Mouse (Mus musculus): Measurements from ENCODE around the gene Prr5l.

Prr5l gene

DNA sequence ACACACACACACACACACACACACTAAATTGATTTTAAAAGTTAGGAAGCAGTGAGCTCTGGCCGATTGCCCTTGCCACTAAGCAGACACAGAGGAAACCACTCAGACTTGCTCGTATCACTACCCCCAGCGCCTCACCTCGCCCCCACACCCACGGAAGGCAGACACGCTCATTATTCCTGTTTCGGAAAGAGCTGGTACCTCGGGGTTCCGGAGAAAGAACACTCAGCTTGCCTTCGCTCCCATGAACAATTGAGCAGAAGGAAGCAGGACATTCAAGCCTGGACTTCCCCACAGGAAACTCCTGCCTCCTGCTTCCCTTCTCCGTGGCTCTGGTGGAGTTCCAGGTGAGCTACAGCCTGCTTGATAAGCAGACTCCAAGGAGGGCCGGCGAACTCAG is 60.0 kb downstream of the Prr5l start:
- peak; percentile 48 for DNase-seq (ENCODE audit: low read depth, low spot score)

DNA sequence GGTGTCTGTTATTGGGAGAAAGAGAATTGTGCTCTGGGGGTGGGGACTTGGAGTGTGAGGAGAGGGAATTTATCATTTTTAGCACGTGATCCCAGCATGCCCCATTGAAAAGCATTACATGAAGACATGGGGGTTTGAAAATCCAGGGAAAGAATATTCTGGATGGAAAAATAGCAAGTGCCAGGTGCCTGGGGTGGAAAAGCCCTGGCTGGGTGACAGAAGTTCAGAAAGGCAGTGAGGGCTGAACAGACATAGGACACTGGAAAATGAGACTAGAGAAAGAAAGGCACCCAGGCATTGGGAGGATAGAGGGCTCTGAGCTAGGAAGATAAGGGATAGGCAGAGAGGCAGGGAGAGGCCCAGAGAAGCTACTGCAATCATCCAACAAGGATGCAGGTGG is 62.0 kb downstream of the Prr5l start:
- DNase-seq (ENCODE audit: low read depth, low spot score) = no peak

- no peak for DNase-seq (ENCODE audit: low read depth, low spot score)
Observed at GRCm38 (mm10) chr2:101818986-101819764, 63.7 kb downstream of the Prr5l start.

DNA sequence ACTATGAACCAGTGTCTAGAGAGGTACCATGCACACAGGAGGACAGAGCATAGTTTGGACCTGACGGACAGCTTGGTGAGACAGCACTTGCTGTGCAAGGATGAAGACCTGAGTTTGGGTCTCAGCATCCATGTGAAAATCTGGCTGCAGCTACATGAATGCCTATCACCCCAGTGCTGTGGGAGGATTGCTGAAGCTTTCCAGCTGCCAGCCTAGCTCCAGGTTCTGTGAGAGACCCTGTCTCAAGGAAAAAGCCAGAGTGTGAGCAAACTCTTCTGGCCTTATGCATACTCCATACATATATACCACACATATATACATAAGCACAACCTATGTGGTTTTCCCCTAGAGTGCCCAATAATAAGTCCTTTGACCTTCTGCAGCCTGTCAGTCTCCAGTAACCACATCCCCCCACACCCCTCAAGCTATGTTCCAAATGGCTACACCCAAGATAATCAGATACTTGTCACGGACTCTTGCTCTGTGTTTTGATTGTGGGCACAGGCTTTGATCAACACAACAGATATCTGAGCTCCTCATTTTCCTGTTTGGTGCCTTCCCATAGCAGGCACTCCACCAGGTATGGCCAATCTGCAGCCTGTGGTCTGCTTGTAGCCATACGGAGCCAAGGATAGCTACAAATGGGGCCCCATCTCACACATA is 66.0 kb downstream of the Prr5l start:
- no peak for DNase-seq (ENCODE audit: low read depth, low spot score)

DNA sequence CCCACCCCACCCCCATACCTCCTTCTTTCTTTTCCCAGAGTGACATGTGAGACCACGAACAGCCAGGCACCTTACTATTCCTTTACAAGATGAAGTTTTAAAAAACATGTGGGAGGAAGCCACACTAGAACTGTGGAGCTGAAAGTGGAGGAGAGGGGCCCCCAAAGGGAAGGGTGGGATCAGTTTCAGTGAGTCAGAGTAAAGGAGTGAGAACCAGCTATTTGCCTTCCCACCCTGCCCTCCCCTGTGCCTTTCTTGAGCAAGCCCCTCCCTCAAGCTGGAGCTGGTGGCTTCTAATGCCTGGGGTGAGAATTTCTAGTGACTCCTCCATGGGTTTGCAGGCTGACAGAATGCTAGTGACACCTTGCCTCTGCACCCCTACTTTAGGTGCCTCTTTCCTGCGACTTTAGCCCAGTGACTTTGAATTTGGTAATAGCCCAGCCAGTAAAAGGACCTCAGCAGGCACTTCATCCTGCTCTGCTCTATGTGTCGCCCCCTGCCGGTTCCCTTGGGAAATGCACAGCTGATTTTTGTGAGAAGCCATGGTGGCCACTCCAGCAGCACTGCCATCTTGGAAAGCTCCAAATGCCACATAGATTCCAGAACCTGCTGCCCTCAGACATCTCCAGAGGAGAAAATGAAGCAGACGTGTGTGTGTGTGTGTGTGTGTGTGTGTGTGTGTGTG is 67.4 kb downstream of the Prr5l start:
- peak; percentile 83 for DNase-seq (ENCODE audit: low read depth, low spot score)

DNA sequence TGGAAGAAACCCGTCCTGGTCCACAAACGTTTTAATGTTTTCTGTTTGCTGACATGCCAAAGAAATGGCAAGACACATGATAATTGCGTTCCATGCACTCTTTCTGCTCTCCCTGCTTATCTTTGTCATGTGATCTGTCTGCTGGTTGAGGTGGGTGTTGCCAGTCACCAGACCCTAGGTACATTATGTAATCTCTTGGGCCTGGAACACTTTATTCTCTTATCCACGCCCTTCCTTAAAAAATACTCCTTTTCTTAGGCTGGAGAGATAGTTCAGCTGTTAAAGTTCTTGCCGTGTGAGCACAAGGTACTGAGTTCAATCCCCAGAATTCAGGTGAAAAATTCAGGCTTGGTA is 68.6 kb downstream of the Prr5l start:
- no peak for DNase-seq (ENCODE audit: low read depth, low spot score)

GRCm38 (mm10) chr2:101813581-101814271 is 69.1 kb downstream of the Prr5l start:
- DNase-seq (ENCODE audit: low read depth, low spot score) = no peak

- no peak for DNase-seq (ENCODE audit: low read depth, low spot score)
Observed at GRCm38 (mm10) chr2:101811925-101812324, 70.9 kb downstream of the Prr5l start.

- no peak for DNase-seq (ENCODE audit: low read depth, low spot score)
Observed at GRCm38 (mm10) chr2:101810774-101811173, 72.1 kb downstream of the Prr5l start.

- DNase-seq (ENCODE audit: low read depth, low spot score) = no peak
Observed at GRCm38 (mm10) chr2:101809640-101810305, 73.1 kb downstream of the Prr5l start.

GRCm38 (mm10) chr2:101807756-101808155 is 75.1 kb downstream of the Prr5l start:
- no peak for DNase-seq (ENCODE audit: low read depth, low spot score)

DNA sequence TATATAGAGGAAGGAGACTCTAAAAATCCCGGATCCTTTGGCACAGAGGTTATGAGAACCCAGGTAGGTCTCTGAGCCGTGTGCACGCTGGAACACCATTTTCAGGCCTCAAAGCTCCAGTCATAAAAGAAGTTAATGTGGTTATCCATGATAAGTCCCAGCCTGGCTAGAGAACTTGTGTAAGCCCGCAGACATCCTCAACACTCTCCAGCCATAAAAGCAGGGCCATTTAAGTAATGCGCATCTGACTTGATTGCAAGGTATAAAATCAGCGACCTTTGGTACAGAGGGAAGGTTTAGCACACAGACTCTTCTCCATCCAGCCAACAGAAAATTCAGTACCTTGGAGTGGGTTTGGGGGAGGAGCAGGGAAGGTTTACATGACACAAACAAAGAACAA is 80.6 kb downstream of the Prr5l start:
- DNase-seq (ENCODE audit: low read depth, low spot score) = no peak

- DNase-seq (ENCODE audit: low read depth, low spot score) = peak; percentile 51
Observed at GRCm38 (mm10) chr2:101797901-101798250, 85.0 kb downstream of the Prr5l start.

GRCm38 (mm10) chr2:101797166-101797900 is 85.5 kb downstream of the Prr5l start:
- DNase-seq (ENCODE audit: low read depth, low spot score) = peak; percentile 72

DNA sequence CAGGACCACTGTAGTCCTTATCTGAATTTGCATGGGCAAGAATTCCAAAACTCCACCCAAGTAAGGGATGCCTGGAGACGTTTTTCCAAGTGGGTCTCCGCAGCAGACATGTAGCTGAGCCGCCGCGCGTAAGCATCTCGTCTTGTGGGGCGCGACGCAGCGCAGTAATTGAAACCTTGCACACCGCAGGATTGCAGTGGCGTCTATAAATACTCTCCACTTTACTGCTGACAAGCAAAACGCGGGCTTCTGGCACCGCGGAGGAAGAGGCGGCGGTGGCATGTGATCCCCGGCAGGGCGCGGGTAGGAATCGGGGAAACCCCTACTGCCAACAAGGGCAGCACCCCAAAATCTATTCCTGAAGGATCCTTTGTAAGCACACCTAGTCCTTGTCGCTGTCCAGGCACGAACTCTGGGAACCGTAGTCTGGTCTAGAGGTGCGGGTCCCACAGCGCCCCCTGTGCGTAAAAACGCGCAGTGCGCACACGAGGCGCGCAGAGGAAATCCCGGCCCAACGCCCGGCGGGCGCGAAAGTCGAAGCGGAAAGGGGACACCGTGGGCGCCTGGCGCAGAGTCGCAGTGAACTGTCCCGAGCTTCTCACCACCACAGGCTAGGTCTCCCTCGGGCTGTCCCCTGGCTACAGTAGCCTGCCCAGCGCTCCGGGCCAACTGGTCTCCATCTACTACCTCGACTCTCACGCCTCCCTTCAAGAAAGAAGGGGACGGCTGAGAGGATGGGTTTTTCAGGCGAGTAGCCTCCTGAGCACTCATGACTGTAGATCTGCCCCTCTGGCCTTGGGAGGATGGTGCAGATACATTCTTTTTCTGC is 86.3 kb downstream of the Prr5l start:
- DNase-seq (ENCODE audit: low read depth, low spot score) = peak; percentile 92

DNA sequence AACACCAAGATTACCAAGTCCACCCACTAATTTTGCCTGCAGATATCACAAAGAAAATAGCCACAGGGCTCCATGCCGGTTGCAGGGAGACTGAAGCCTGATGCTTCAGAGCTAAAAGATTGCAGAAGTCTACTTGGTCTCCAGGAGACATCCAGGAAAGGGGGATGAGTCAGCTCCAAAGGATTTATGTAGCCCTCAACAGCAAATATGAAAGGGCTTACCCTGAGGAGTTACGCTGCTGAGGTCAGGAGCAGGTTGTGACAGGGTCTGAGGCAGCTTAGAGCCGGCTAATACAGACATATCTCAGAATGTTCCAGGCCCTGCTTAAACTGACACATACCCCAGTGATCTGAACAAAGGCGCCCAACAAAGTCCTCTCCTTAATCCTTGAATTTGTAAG is 90.7 kb downstream of the Prr5l start:
- no peak for DNase-seq (ENCODE audit: low read depth, low spot score)

GRCm38 (mm10) chr2:101783255-101783654 is 99.6 kb downstream of the Prr5l start:
- no peak for DNase-seq (ENCODE audit: low read depth, low spot score)

DNA sequence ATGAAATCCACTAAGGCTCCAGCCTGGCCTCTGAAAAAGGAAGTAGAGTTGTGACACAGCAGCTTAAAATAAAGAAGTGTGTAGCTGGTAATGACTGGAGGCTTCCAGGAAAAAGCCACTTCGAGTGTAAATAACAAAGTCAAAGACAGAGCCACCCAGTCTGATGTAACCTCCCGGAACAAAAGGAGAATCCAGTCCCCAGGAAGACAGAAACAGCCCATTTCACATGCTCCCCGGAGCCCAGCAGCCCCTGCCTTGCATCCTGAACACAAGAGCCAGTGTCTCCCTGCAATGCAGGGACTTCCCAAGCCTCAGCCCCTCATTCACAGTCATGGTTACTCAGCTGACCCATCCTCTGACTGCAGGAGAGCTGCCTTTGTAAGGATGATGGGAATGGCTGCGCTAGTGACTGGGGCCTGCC is 101.5 kb downstream of the Prr5l start:
- DNase-seq (ENCODE audit: low read depth, low spot score) = peak; percentile 22

- DNase-seq (ENCODE audit: low read depth, low spot score) = no peak
Observed at GRCm38 (mm10) chr2:101778080-101778479, 104.7 kb downstream of the Prr5l start.

DNA sequence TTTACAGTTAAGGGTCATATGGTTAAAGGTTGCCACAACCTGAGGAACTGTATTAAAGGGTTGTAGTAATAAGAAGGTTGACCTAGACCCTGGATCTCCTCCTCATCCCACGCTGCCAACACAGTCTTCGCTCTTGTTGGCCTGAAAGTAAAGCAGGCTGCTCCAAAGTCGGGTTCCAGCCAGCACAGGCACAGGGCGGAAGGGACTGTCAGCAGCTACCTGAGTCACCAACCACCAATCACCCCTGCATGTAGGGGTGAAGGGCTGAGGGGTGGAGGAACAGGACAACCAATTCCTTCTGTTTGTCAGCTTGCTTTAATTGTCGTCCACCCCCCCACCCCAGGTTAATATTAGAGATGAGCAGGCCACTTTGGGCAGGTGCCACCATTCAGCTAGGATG is 119.3 kb downstream of the Prr5l start:
- no peak for DNase-seq (ENCODE audit: low read depth, low spot score)
